Mouse (Mus musculus) thymus, postnatal 4 days (tissue): Measurements from ENCODE around the gene Gm3327.
"Not testable (repeated sequence)": the region's sequence is repeated elsewhere in the genome, so short reads cannot be mapped to it uniquely, and the experiment has no call there.

Experiments used
- DNase-seq: peaks from one replicate; pipeline ENCODE4 v3.0.0; 2021

Gm3327 gene

DNA sequence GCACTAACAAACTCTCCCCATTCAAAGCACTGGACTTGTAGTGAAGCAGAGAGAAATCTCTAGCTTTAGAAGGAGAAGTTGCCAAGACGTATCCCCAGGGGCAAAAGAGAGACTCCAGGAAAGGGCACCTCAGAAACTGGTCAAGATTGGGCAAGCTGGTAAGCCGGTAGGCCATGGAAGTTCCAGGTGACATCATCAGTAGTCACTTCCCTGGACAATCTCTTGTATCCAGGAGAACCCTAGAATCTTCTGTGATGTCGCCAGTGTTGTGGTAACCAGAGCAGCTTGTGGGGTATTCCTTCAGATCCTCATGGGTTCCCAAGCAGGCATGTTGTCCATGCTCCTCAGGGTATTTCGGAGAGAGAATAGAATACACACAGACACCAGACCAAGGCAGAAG is at the start of gene Gm3327:
Gene Gm3327 (plus strand): TSS at position 301 of the 400 bp plus-strand sequence.
- not testable (repeated sequence) for DNase-seq

DNA sequence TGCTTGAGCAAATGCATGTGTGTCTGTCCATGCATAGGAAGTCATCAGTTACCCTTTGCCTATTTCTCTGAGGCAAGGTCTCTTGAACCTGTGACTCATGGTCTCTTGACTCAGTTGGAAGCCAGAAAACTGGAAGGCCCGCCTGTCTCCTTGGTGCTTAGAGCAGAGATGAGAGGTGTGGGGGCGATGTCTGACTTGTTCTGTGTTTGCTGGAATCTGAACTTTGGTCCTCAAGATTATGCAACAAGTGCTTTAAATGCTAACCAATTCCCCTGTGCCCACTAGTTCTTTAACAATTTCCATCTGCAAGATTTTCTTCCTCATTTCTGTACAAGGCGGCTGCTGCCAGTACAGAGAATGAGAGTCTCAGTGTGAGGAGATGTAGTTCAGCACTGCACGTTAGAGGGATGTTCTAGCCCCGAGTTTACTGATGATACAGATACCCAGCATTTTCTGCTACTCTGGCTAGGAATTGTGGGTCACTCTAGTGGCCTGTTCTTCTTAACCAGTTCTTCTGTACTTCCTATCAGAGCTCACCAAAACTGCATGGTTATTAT is 45.8 kb upstream of the Gm3327 start:
- DNase-seq = not testable (repeated sequence)

DNA sequence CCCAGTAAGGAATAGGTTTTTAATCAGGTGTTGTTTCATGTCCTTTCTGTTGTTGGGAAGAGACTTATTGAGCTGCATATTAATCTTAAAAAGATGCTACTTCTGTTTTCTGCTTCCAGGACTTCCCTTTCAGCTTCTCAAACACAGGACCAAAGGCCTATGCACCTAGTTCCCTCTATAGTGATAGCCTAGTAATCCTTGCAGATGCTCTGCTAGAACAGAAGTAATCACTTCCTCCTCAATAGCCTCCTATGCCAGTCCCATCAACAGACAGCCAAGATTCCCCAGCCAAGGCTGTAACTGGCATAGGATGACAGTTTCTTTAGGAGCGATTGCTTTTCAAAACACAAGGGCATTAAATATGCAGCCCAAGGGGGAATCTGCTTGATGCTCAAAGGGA is 37.1 kb upstream of the Gm3327 start:
- not testable (repeated sequence) for DNase-seq

DNA sequence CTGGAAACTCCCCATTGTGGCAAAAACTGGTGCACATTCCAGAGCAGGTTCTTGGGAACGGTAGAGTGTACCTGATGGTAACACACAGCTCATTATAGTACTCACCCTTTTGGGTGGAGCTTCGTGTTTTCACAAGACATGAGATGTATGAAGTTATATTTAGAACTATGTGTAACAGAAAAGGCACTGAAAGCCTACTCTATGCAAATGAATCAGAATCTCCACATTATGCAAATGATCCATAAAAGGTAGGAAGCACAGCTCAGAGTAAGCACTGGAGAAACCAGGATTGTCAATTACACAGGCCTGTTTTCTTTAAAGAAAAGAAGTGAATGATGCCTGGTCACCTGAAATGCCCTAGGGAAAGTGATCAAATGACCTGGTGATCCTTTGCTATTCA is 36.1 kb upstream of the Gm3327 start:
- DNase-seq = not testable (repeated sequence)

DNA sequence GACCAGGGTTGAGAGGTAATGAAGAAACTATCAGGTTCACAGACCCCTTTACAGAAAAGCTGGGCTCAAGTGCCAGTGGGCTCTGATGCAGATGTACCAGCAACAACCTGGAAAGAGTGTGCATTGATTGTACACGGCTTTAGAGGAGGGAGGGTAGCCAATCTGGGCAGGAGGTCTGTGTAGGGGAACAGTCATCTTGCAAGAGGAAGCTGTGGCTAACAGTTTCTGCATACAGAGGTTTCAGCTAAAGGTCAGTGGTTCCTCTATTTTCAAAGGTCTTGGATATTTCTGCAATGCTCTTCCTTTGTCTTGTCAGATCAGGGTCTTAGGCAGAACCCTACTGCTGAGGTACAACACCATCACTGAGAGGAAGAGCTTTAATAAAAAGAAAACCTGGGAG is 32.1 kb upstream of the Gm3327 start:
- DNase-seq = not testable (repeated sequence)

DNA sequence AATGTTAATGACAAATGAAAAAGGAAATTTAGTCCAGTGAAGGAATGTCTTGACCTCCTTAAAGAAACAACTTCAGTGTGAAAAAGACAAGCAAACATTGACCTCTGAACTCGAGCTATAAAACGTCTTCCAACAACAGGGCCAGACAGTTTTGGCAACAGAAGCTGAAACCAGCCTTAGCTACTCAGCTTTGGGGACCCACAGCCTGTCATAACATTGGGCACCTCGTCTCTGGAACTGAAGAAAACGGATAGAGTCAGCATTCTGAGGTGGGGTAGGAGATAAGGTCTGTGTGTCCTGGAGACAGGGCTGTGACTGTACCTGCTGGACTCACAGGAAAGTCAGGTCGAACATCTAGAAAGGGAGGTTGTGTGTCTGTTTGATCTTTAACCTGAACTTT is 29.2 kb upstream of the Gm3327 start:
- DNase-seq = not testable (repeated sequence)

DNA sequence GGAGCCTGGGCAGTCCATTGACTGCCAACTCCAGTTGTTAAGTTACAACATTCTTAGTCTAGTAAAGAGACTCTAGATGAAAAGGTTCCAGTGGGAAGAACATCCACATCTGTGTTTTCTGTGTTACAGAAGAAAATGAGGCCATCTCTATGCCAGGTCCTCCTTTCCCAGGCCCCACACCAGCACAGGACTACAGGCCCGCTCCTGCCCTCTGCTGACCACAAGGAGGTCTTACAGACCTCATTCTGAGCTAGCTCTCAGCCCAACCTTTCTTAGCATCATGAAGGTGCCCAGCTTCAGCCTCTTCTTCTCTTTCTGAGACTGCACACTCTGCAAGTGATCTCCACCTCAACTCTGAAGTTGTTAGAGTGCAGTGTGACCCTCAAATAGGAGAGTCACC is 23.6 kb upstream of the Gm3327 start:
- DNase-seq = not testable (repeated sequence)

DNA sequence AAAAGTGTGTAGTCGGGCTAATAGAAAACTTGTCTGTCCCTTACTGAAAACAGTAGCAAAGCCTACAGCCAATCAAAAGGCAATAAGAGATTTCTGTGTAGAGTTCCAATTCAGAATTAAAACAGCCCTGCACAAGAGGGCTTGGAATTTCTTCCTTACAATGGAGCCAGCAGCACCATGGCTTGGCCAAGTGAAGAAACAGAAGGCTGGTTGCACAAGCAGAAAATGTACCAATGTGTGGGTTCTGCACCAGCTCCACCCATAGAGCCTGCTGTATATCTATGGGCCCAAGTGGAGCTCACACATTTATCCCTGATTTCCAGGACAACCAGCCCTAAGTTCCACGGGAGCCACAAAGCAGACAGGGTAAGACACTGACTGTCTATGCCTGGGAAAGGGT is 21.3 kb upstream of the Gm3327 start, which contains the start of gene Ear2:
Gene Ear2 (plus strand): TSS at position 301 of the 400 bp plus-strand sequence.
- not testable (repeated sequence) for DNase-seq

DNA sequence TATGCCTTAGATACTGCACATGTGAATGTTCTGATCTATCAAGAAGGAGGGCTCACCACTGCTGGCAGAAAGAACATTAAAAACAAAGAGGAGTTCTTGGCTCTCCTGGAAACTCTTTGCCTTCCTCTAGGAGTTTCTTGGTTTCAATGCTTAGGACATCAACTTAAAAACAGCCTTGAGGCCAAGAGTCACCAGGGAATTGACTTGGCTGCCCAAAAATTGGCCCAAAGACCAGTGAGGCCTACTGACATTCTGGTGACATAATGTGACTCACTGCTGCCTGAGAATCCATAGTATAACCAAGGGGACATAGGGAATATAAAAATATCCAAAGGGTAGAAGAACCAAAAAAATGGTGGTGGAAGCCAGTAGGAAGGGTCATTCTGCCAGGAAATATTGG is 12.7 kb upstream of the Gm3327 start:
- no peak for DNase-seq
